Mouse (Mus musculus): Measurements from ENCODE around the gene 1700123L14Rik.
"Not testable (repeated sequence)": the region's sequence is repeated elsewhere in the genome, so short reads cannot be mapped to it uniquely, and the experiment has no call there.

1700123L14Rik gene

DNA sequence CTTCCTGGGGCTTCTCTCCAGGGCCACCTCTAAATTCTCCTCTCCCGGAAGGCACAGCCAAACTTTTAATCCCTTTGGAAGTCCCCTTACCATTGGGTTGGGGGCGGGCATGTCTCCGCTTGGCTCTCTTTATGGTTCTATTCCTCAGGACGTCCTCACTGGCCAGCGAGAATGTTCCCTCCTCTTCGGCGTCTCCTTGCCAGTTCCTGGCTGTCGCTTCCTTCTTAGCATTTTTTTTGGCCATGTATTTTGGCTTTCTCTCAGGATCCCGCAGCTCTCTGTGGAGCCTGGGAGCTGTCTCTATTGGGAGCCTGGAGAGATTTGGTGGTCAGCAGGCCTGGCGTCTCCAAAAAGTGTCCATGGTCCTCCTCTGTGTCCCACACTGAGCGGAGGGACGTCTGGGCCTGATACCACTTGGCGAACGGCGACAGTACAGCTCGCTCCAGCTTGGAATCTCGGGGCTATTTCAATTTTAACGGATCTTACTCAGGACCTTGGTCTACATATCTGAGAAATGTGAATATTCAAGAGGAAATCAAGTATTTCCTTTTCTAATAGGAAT lies at the start of gene 1700123L14Rik:
TSS of gene 1700123L14Rik (minus strand) at position 426 of the 562 bp plus-strand sequence.
- DNase-seq = peak; percentile 32 to 66

DNA sequence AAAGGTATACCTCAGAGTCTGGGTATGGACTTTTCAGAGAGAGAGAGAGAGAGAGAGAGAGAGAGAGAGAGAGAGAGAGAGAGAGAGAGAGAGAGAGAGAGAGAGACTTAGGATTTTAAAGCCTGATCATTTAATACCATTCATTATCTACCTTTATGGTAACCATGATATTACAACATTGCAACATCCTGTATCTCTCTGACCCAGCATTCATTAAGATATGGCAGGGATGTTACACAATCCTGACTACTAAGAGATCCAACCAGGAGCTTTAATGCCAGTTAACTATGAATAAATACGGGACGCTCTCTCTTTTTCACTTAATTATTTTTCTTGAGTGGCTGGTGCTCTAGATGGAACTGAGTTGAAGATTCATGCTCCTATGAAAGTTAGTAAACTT lies 39.4 kb upstream of the 1700123L14Rik start:
- no peak for DNase-seq

DNA sequence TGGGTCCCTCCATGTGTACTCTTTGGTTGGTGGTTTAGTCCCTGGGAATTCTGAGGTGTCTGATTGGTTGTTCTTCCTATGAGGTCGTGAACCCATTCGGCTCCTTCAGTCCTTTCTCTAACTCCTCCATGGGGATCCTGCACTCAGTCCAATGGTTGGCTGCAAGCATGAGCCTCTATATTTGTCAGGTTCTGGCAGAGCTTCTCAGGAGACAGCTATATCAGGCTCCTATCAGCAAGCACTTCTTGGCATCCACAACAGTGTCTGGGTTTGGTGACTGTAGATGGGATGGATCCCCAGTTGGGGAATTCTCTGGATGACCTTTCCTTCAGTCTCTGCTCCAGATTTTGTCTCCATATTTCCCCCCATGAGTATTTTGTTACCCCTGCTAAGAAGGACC lies 32.9 kb upstream of the 1700123L14Rik start:
- not testable (repeated sequence) for DNase-seq

DNA sequence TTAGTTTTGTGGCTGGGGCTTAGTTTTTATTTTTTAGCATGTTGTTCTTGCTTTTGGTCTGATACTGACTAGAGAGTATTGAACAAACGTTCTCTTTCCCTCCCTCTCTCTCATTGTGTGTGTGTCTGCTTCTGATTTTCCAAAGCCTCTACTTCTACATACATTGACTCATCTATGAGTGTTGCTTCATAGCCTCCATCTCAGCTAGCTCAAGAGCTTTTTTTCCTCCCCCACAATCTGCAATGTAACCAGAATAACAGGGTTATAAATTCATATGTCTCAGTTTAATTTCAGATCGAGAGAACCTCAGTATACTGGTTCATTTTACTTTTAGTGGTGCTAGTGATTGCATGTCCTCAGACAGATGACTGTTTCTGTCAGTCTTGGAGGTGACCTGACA lies 20.5 kb upstream of the 1700123L14Rik start:
- DNase-seq = no peak

DNA sequence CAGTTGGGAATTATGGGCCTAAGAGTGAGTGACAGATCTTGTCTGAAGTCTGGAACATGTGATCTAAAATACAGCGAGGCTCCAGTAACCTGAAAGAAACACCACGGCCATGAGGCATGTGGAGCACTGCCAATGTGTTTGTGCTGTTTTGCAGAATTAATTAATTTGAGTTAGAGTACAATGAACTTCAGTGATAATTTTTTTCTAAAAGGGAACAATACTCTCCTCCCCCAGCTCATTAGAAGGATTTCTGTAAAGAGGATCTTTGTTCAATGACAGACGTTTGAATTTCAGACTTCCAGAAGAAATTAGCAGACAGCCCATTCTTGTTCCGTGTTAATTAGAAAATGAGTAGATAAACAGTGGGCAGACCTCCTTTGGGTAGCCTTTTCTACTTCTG lies 17.3 kb upstream of the 1700123L14Rik start:
- DNase-seq = peak in 1 of 2 experiments; percentile 4

DNA sequence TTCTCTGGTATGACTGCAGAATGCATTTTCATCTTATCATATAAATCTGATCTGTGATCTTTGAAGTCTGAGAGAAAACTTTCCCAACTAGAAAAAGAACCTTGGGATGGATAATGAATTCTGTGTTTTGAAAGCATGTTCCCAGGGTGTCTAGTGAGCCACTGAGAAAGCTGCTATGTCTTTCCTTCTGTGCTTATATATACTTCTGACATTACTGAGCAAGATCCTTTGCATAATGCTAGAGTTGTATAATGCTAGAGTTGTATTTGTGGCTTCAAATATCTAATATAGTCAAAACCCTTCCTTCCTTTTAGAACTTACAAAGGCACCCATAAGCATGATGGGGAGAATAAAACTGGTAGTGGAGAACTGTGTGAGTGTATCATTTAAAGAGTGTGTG lies 12.5 kb upstream of the 1700123L14Rik start:
- DNase-seq = no peak

DNA sequence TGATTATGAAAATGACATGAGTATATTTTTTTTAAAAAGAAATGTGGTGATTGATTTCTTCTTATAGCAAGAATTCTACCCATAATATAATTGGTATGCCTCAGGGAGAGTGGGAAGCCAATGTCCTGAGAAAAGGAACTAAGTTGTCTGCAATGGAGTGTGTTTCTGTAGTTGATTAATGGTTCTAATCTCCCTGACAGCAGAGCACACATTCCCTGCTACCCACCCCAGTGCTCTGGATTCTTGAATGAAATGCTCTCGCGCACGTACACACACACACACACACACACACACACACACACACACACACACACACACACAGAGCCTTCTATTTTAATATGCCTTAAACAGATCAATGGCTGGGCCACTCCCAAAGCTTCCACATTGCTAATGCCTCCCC lies 7.6 kb upstream of the 1700123L14Rik start:
- no peak for DNase-seq

DNA sequence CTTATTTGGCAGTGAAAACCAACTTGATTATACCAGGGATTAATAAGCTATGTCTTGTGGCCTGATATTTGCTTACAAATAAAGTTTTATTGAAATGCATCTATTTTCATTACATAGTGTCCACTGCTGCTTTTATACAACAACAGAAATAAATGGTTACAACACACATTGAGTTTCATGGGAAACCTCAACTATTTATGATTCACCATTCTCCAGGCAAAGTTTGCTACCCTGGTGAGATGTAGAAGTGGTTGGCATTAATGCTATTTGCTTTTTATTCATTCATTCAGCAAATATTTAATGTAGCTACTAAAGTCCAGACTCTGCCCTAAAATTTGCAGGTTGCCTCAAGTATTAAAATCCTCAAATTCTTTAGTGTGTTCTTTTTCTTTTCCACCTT lies 988 bp upstream of the 1700123L14Rik start:
- DNase-seq = no peak

DNA sequence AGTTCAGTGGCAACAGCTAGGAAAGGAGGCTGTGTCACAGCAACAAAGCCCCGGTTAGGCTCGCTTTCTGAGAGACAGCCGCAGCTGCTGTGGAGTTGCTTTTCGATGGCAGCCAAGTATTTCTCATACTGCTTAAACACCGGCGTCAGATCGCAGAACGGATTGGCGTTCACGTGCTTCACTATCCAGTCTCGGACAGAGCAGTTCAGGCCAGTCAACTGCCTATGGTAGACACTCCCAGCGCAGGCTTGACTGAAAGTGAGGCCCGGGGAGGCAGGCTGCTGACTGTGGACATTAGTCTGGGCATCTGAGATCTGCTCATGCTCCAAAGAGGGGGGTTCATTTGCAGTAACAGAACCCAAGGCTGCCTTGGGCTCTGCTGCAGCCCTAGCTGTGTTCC lies 640 bp downstream of the 1700123L14Rik start:
- peak; percentile 33 to 42 for DNase-seq

DNA sequence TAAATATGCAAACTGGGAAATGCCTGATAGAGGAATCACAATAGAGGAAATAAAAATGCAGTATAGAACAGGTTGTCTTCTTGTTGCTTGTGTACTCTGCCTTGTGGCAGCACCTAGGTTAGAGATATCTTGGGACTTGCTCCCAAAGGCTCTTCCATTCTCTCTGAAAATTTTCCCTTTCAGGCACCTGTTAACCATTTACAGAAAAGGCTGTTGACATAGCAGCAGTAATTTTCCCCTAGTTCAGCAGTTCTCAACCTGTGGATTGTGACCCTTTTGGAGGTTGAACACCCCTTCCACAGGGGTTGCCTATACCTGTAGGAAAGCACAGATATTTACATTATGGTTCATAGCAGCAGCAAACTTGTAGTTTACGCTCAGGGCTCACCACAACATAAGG lies 22.7 kb downstream of the 1700123L14Rik start:
- DNase-seq = no peak

DNA sequence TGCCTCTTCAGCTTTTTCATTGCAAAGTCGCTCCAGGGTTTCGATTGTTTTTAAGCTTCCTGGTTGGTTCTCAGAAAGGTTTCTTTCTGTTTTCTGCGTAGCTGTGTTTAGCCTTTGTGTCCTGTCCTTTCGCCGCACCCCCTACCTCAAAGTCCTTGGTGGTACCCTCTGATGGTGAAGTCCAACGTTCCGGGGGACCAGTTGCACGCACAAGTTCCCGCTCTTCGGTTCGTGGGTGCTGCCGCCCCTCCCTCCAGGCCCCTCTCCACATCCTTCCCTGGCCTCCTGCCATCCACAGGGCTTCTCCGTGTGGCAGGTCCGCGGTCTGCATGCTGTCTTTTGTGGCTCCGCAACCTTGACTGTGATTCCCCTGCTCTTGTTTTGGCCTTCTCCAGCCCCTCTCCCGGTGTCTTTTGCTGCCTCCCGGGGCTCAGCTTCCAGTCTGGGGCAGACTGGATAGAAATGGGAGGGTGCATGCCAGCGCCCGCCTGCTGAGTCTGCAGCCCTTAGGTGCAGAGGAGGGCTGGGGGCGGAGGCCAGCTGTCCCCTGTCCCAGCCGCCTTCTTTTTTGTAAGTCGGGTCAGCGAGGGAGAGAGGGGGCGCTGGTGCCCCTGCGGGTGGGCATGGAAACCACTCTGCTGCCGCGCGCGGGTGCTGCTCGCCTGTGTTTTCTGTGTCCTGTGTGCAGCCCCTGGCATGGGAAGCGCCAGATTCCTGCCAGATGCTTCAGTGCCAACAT lies 49.3 kb downstream of the 1700123L14Rik start:
- peak; percentile 57 to 64 for DNase-seq

DNA sequence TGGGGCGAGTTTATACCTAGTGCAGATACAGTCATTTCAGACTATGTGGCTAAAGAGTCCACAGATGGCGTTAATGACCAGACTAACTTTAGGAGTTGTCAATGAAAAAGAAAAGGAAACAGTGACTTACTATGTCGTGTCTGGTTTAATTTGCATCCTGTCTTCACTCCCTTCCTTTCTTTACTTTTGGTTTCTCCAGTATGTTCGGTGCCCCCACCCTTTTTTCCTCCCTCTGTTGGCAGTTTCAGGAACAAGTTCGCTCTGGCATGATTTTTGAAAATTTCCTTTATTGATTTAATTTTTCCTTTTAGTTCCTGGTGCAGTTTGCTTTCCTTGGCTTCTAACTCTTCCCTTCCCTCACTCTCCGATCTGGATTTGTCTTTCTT lies 49.9 kb downstream of the 1700123L14Rik start:
- DNase-seq = no peak

Measured in cerebellum, postnatal 14 days (tissue).